Mouse (Mus musculus): ENCODE results near the gene 1700011M02Rik.

DNA sequence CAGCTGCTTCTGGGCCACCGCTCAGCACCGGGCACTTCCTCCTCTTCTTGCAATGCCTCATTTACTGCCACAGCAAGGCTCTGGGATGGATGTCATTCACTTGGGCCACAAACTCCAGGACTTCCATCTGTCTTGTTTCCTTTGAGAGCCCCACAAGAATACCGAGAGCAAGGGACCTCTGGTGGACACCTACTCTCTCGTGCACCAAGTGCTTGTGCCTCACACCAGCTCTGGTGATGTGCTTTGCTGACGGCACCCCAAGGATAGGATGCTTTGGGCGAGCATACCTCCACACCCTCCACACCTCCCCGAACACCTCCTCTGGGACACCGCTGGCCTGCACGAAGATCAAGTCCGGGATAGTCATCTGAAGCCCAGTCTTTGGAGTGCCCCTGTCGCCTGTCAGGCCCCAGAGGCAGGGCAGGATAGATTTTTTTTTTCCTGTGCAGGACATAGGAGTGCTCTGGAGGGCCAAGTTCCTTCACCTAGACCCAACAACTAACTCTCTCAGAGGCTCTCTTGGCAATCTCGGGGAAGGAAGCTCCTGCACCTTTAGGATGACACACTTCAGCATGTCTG is 24.4 kb downstream of the 1700011M02Rik start:
- TF ChIP-seq POLR2A (IDR thresholded peaks at IDR 0.05; ENCODE audit: low read depth, low read length) (no peak), CTCF (IDR thresholded peaks at IDR 0.05; ENCODE audit: extremely low read depth, insufficient read length, insufficient replicate concordance, low read depth, low read length) (no peak)

Measured in small intestine, adult 2 months (tissue).